Mouse (Mus musculus): ENCODE measurements around the gene Ap1s1. TPM values are rescaled to one million over a fixed set of nuclear protein-coding genes. Genes with fewer than 3 reads are reported as not detected.

The Ap1s1 gene
- polyA plus RNA-seq, 1 experiment from 2014 or later: 119 TPM

DNA sequence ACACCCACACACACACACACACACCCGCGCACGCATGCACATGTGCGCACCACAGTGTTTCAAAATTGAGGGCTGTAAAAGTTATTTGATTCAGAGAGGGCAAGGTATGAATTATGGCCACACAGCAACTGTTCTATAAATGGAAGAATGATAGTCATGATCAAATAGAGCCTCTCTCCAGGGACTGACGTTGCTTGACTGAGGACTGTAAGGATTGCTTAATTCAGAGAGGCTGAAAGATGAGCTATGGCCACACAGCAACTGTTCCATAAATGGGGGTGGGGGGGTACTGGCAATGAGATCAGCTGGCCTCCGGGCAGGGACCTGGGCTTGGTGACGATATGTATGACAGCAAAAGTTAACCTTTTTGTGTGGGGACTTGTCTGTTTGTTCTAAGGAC lies 31.3 kb upstream of the Ap1s1 start:
- Histone ChIP-seq H3K4me2 (no peak overlapping the region), H3K27me3 (replicated peaks) (no peaks in the 10 kb centered on the region), H3K4me1 (peaks cover 58% of the 10 kb centered on the region), H3K27ac (no peak overlapping the region), H3K9me3 (replicated peaks) (no peaks in the 10 kb centered on the region), H3K4me3 (no peak overlapping the region), H3K36me3 (no peaks in the 10 kb centered on the region), H3K9ac (no peak overlapping the region)
- 78% methylated on average over 7 of the region's 7 CpGs for WGBS (ENCODE audit: insufficient replicate concordance)
- ATAC-seq: no peak

DNA sequence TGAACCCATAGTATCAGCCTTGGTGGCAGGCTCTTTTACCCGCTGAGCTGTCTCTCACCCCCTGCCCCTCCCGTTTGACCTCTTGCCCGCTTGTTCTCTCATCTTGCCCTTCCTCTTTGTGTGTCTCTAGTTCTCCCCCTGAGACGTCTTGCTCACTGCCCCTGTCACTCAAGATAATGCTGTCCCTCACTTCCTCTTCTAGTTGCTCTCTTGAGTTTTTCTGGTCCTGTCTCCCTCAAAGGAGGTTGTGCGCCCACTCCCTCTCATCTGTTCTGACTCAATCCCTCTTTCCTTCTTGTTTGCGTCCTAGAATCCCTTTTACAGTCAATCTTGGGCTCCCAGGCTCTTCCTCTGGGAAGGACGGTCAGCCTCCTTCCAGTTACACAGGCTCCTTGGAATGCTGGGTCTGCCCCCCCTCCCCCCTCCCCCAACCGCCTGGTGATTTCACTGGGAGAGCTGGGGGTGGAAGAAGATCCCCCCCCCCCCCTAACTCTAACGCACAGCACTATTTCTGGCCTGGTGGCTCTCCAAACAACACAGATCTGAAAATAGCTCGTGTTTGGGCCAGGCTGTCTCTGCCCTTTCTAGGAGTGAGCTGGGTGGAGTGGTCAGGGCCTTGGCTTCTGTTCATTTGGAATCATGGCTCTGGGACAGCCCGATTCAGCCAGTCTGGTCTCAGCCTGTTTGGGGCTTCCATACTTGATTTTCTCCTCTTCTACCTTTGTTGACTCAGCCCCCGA lies 30.4 kb upstream of the Ap1s1 start:
- Histone ChIP-seq H3K9ac (no peak overlapping the region), H3K27me3 (replicated peaks) (no peaks in the 10 kb centered on the region), H3K4me1 (peaks cover 64% of the 10 kb centered on the region), H3K27ac (peak overlapping the region; percentile 38), H3K9me3 (replicated peaks) (no peaks in the 10 kb centered on the region), H3K4me2 (no peak overlapping the region), H3K36me3 (no peaks in the 10 kb centered on the region), H3K4me3 (no peak overlapping the region)
- 23% methylated on average over 12 of the region's 12 CpGs for WGBS (ENCODE audit: insufficient replicate concordance)
- ATAC-seq: no peak

DNA sequence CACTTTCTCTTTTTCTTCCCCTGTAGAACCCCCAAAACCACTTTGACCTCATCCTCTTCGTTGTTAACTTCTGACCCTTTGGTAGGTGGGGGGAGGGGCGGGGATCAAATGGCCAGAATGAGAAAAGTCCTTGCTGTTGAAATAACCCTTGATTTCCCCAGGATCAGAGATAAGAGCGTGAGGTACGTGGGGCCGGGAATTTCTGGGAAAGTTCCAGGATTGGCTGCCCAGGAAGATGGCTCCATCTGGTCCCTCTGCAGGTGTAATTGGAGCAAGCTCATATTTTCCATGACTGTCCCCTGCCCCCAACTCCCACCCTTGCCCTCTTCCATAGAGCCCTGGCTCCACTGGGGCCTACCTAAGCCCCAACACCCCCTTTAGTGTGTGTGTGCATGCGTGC lies 29.8 kb upstream of the Ap1s1 start:
- WGBS (ENCODE audit: insufficient replicate concordance): 49% methylated on average over 6 of the region's 6 CpGs
- peak overlapping the region; percentile 38; the same call in 1 of the 2 replicates for H3K27ac ChIP-seq
- H3K4me1 ChIP-seq: peaks cover 64% of the 10 kb centered on the region

DNA sequence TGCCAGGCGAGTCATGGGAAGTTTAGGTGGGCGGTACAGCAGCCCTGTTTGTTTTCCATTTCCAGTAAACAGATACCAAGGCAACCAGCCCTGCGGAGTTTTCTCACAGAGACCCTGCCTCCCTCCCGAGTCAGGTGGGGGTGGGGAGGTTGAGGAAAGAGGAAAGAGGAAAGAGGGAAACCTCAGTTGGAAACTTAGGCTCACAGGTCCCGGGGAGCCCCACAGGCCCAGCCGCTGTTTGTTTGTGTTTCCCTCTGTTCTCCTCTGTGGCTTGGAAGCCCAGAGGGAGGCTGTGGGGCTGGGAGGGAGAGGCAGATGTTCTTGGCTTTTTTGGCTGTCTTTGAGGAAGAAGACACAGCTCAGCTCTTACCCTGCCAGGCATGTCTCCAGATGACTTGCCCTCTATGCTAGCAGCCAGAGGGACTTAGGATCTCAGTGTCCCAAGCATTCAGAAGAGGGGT lies 28.3 kb upstream of the Ap1s1 start:
- Histone ChIP-seq H3K27me3 (replicated peaks) (peaks cover 18% of the 10 kb centered on the region; the same call in 1 of the 2 replicates), H3K27ac (no peak overlapping the region), H3K4me1 (peaks cover 54% of the 10 kb centered on the region), H3K9me3 (replicated peaks) (no peaks in the 10 kb centered on the region), H3K9ac (no peak overlapping the region), H3K4me3 (no peak overlapping the region), H3K4me2 (no peak overlapping the region), H3K36me3 (no peaks in the 10 kb centered on the region)
- 59% methylated on average over 6 of the region's 6 CpGs for WGBS (ENCODE audit: insufficient replicate concordance)
- no peak for ATAC-seq

More for the DNA sequence above, 29.8 kb upstream of the Ap1s1 start:
- no peak for ATAC-seq
- H3K9me3 ChIP-seq (replicated peaks): no peaks in the 10 kb centered on the region
- 0 out of 2 replicates have a peak, but pooled peaks cover 4% of the 10 kb centered on the region for H3K27me3 ChIP-seq (replicated peaks)
- H3K9ac ChIP-seq: no peak overlapping the region
- H3K36me3 ChIP-seq: no peaks in the 10 kb centered on the region
- no peak overlapping the region for H3K4me2 ChIP-seq
- no peak overlapping the region for H3K4me3 ChIP-seq

DNA sequence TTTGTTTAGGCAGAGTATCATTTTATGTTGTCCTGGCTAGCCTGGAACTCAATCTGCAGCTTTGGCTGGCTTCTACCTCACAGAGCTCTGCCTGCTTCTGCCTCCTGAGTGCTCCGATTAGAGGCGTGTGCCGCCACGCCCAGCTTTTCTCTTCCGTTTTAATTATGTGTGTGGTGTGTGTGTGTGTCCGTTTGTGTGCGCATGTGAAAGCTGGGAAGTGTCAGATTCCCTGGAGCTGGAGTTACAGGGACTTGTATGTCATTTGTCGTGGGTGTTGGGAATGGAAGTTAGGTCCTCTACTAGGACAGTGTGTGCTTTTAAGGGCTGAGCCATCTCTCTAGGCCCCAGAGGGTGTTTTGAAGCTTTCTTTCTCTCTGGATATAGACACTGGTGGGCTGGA lies 27.2 kb upstream of the Ap1s1 start:
- Histone ChIP-seq H3K4me1 (peaks cover 43% of the 10 kb centered on the region), H3K9me3 (replicated peaks) (no peaks in the 10 kb centered on the region), H3K9ac (no peak overlapping the region), H3K4me2 (no peak overlapping the region), H3K4me3 (no peak overlapping the region), H3K27ac (peak overlapping the region; percentile 46; the same call in 1 of the 2 replicates), H3K27me3 (replicated peaks) (peaks cover 24% of the 10 kb centered on the region; the same call in 1 of the 2 replicates), H3K36me3 (no peaks in the 10 kb centered on the region)
- no peak for ATAC-seq
- WGBS (ENCODE audit: insufficient replicate concordance): 71% methylated on average over 8 of the region's 8 CpGs

DNA sequence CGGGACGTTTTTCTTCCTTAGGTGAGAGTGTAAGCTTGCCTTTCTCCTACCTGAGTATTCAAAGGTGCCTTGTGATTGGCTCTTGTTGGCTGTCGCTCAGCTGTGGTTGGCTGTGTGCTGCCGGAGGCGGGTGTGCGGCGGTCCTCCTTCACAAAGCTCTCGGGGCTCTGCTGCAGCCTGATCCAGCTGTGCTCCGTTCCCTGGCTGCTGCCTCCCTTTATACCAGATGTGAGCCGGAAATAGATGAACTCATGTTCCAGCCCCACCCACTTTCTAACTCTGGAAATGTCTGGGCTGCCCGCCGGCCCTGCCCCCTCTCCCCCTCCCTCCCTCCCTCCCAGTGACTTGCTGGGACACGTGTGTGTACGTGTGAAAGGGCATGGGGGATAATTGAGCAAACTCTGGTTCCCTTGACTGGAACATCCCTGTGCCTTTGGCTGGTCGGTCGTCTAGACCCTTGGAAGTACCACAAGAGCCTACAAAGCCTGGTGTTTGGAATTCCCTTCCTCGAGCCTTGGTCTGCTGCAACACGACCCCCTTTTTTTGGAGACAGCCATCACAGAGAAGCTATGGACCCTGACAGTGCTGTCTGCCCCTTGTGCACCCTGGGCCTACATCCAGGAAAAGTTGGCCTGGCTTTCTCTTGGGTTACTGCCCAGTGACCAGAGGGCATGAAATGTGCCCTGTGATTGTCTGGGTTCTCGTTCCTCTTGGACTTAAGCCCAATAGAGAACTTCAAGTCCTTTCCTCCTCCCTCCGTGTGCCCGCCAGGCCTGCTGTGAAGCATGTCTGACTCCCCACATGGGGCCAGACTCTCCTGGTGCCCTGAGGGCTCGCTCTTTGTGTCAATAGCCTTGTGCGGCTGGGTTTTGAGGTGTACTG lies 26.4 kb upstream of the Ap1s1 start, which contains the start of gene Serpine1:
Gene Serpine1 (minus strand): TSS at position 190 of the 882 bp plus-strand sequence.
- WGBS (ENCODE audit: insufficient replicate concordance): 21% methylated on average over 23 of the region's 23 CpGs
- peak; percentile 80 for ATAC-seq
- Histone ChIP-seq H3K4me2 (peak within 1 kb of the TSS; percentile 53), H3K4me3 (peak within 1 kb of the TSS; percentile 18), H3K4me1 (peaks cover 39% of the 10 kb centered on the region), H3K36me3 (no peaks in the 10 kb centered on the region), H3K9me3 (replicated peaks) (no peaks in the 10 kb centered on the region), H3K27ac (peak within 1 kb of the TSS; percentile 46), H3K9ac (peak within 1 kb of the TSS; percentile 31; the same call in 1 of the 2 replicates), H3K27me3 (replicated peaks) (peaks cover 27% of the 10 kb centered on the region; the same call in 1 of the 2 replicates)

DNA sequence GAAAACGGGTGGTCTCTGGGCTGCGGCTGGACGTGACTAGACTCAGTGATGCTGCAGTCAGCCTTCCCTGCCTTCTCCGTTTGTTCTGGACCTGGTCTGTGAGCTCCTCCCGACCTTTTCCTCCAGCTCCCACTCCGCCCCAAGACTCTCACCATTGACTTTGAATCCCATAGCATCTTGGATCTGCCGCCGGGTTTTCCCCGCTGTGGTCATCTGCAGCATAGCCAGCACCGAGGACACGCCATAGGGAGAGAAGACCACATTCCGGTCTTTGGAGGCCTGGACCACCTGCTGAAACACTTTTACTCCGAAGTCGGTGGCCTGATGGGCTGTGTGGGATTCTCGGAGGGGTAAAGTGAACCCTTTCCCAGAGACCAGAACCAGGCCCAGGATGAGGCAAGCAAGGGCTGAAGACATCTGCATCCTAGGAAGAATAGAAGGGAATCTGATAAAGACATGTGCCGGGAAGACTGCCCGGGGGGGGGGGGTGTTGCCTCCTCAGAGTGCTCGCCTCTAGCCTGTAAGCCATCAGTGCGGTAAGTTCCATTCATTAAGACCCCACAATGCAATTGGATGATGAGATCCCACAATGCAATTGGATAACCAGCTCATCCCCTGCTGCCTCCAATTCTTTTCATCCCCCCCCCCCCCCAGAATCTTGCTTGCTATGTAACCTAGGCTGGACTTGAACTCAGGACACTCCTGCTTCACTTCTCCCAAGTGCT lies 25.1 kb upstream of the Ap1s1 start:
- Histone ChIP-seq H3K4me3 (no peak overlapping the region), H3K36me3 (no peaks in the 10 kb centered on the region), H3K4me1 (peaks cover 26% of the 10 kb centered on the region), H3K27me3 (replicated peaks) (peaks cover 31% of the 10 kb centered on the region; the same call in 1 of the 2 replicates), H3K9ac (no peak overlapping the region), H3K4me2 (no peak overlapping the region), H3K27ac (no peak overlapping the region), H3K9me3 (replicated peaks) (no peaks in the 10 kb centered on the region)
- no peak for ATAC-seq
- WGBS (ENCODE audit: insufficient replicate concordance): 72% methylated on average over 19 of the region's 19 CpGs

DNA sequence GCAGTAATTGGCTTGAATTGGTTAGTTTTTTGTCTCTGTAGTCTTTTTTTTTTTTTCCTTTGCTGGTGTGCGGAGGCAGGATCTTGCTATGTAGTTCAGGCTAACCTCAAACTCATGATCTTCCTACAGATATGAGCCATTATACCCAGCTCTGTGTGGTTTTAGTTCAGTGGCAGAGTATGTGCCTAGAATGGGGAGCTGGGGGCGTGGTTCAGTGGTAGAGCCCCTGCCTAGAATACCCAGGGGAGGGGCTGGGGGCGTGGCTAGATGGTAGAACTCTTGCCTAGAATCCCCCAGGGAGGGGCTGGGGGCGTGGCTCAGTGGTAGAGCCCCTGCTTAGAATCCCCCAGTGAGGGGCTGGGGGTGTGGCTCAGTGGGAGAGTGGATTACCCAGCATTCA lies 22.8 kb upstream of the Ap1s1 start:
- 41% methylated on average over 4 of the region's 4 CpGs for WGBS (ENCODE audit: insufficient replicate concordance)

DNA sequence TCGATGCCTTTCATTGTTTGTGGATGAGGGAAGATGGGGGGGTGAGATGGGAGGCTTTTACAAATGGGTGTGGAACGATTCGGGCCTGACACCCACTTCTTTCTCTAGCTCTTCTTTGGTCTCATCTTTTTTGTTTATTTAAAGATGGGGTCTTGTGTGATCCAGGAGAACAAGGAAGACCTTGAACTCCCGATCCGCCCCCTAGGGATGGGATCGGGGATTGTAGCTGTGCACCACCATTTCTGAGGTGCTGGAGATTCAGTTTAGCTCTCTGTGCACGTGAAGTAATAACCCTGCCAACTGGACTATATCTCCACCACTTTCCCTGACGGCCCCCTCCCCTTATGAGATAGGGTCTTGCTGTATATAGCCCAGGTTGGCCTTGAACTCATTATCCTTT lies 20.0 kb upstream of the Ap1s1 start:
- Histone ChIP-seq H3K9me3 (replicated peaks) (no peaks in the 10 kb centered on the region), H3K4me3 (no peak overlapping the region), H3K9ac (no peak overlapping the region), H3K27ac (no peak overlapping the region), H3K36me3 (no peaks in the 10 kb centered on the region), H3K27me3 (replicated peaks) (peaks cover 43% of the 10 kb centered on the region), H3K4me1 (no peaks in the 10 kb centered on the region), H3K4me2 (no peak overlapping the region)
- no peak for ATAC-seq
- 68% methylated on average over 8 of the region's 8 CpGs for WGBS (ENCODE audit: insufficient replicate concordance)

More for the DNA sequence above, 22.8 kb upstream of the Ap1s1 start:
- no peaks in the 10 kb centered on the region for H3K9me3 ChIP-seq (replicated peaks)
- H3K36me3 ChIP-seq: no peaks in the 10 kb centered on the region
- no peak overlapping the region for H3K27ac ChIP-seq
- H3K27me3 ChIP-seq (replicated peaks): peaks cover 45% of the 10 kb centered on the region
- no peak overlapping the region for H3K9ac ChIP-seq
- peaks cover 15% of the 10 kb centered on the region for H3K4me1 ChIP-seq
- H3K4me3 ChIP-seq: no peak overlapping the region
- ATAC-seq: no peak
- no peak overlapping the region for H3K4me2 ChIP-seq

DNA sequence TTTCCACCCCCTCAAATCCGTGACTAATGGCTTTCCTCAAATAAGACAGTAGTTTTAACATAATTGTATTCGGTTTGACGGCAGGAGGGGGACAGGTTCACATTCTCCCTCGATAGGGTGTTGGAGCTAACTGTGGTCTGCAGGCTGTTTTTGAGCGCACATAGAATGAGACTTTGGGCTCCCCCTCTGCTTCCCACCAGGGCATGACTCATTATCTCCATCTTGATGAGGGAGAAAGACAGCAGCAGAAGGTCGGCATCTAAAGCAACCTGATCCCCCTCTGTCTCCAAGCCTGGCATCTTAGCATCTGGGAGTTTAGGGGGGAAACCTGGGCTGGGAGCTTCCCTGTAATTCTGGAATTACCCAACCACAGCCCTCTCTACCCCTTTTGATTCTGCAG lies 19.5 kb upstream of the Ap1s1 start:
- WGBS (ENCODE audit: insufficient replicate concordance): 60% methylated on average over 6 of the region's 6 CpGs
- H3K36me3 ChIP-seq: no peaks in the 10 kb centered on the region
- H3K4me2 ChIP-seq: no peak overlapping the region
- ATAC-seq: no peak
- no peak overlapping the region for H3K4me3 ChIP-seq
- H3K9me3 ChIP-seq (replicated peaks): no peaks in the 10 kb centered on the region
- no peak overlapping the region for H3K27ac ChIP-seq
- H3K27me3 ChIP-seq (replicated peaks): peaks cover 38% of the 10 kb centered on the region
- no peak overlapping the region for H3K9ac ChIP-seq
- no peaks in the 10 kb centered on the region for H3K4me1 ChIP-seq

DNA sequence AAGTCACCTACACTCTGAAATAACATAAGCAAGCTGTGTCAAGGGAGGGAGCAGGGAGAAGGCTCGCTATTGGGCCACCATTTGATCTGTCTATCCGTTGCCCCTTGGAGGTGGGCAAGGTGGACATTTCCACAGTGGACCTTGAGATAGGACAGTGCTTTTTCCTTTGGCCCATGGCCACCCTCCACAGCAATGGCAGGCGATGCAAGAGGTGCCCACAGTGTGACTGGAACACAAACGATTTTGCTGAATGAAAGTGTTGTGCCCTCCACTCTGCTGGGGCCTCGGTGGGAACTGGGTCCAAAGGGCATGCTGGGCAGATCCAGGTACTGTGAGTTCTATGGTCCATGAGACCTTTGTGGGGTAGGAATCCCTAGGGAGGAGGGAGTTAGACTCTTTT lies 16.7 kb upstream of the Ap1s1 start:
- Histone ChIP-seq H3K27me3 (replicated peaks) (peaks cover 20% of the 10 kb centered on the region), H3K36me3 (no peaks in the 10 kb centered on the region), H3K4me2 (no peak overlapping the region), H3K27ac (no peak overlapping the region), H3K4me1 (no peaks in the 10 kb centered on the region), H3K4me3 (no peak overlapping the region), H3K9me3 (replicated peaks) (no peaks in the 10 kb centered on the region), H3K9ac (no peak overlapping the region)
- 69% methylated on average over 5 of the region's 5 CpGs for WGBS (ENCODE audit: insufficient replicate concordance)
- no peak for ATAC-seq

Data from liver, embryonic 12.5 days (tissue).